Mouse (Mus musculus) stomach, embryonic 15.5 days (tissue): ENCODE measurements around the gene Abcf2. TPM values are rescaled to one million over a fixed set of nuclear protein-coding genes. Genes with fewer than 3 reads are reported as not detected.

ENCODE experiments used
- ATAC-seq: fragments of 200-750 bp; cut with Nextera tagmentation; 2 replicates; pipeline ENCODE4 v1.8.0; 2017; ENCODE audit warnings: low read depth, moderate number of reproducible peaks, moderate TSS enrichment; ENCODE audit not compliant: insufficient read depth, low FRiP score
- H3K27ac ChIP-seq: fragments of 300-500 bp; sonication (generic); 2 replicates; pipeline ENCODE4 v1.5.1; 2015; ENCODE audit warnings: mild to moderate bottlenecking, inconsistent platforms
- H3K27me3 ChIP-seq: fragments of 300-500 bp; sonication (generic); replicated peaks from 2 replicates; pipeline ENCODE4 v1.6.1; 2015; ENCODE audit warnings: inconsistent platforms
- H3K36me3 ChIP-seq: fragments of 300-500 bp; sonication (generic); 2 replicates; pipeline ENCODE4 v1.6.1; 2015; ENCODE audit warnings: inconsistent platforms
- H3K4me1 ChIP-seq: fragments of 300-500 bp; sonication (generic); 2 replicates; pipeline ENCODE4 v1.6.1; 2015; ENCODE audit warnings: inconsistent platforms
- H3K4me2 ChIP-seq: fragments of 300-500 bp; sonication (generic); 2 replicates; pipeline ENCODE4 v1.6.1; 2015; ENCODE audit warnings: mild to moderate bottlenecking, inconsistent platforms
- H3K4me3 ChIP-seq: fragments of 300-500 bp; sonication (generic); replicated peaks from 2 replicates; pipeline ENCODE4 v1.5.1; 2015; ENCODE audit warnings: inconsistent platforms
- H3K9ac ChIP-seq: fragments of 300-500 bp; sonication (generic); 2 replicates; pipeline ENCODE4 v1.6.1; 2015; ENCODE audit warnings: inconsistent platforms
- H3K9me3 ChIP-seq: fragments of 300-500 bp; sonication (generic); 2 replicates; pipeline ENCODE4 v1.6.1; 2016; ENCODE audit warnings: inconsistent platforms
- WGBS: fragments of 180-500 bp; shearing (Covaris S2); methylation state at CpG from one replicate; pipeline ENCODE4 v1.1.7; 2015; 5-methylcytosine and 5-hydroxymethylcytosine counted together
- polyA plus RNA-seq: library from polyadenylated mRNA; unstranded; fragments of >200 nt; fragmentation: Nextera tagmentation; extraction: Ambion mirVana; gene quantifications from 2 replicates; pipeline ENCODE4 v1.2.1, GENCODE M21; 2015

Gene Abcf2
- polyA plus RNA-seq, 1 experiment from 2014 or later, result 85.9 TPM

DNA sequence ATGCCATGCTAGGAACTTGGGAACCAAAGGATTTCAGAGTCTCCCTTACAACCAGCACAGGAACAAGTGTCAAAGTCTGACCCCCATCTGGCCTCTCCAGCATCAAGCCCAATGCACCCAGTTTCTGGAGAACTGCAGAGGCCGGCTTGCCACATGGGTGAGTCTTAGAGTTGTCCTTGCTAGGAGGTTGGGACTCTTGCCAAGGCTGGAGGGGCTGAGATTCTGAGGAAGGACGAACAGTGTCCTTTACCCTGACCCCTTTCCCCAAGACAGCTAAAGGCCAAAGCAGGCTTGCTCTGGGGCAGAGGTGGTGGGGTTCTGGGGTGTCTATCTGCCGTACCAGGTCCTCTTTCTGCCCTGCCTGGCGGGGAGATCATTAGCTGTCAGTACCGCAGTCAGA is 40.8 kb downstream of the Abcf2 start:
- no peak for ATAC-seq
- 79% methylated on average over 5 of the region's 5 CpGs for WGBS

DNA sequence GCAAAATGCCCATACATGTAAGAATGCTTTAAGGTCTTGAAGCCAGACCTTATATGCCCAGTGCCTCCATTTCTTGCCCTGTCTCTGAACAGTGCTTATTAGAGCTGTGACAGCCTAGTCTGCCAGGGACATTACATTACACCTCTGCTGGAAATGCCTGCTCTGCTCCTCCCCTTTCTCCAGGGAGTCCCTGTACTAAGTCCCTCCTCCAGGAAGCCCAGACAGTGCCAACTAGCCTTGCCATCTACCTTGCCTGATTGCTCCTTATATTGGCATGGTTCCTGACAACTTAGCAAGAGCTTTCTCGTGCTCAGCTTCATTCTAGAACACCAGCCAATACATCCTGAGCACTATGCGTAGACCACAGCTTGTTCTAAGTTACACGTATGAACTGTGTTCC is 41.5 kb downstream of the Abcf2 start:
- no peak overlapping the region for H3K9ac ChIP-seq
- no peaks in the 10 kb centered on the region for H3K9me3 ChIP-seq
- H3K4me1 ChIP-seq, result peaks cover 6% of the 10 kb centered on the region
- H3K36me3 ChIP-seq, result no peaks in the 10 kb centered on the region
- H3K4me2 ChIP-seq, result no peak overlapping the region
- ATAC-seq, result no peak
- no peak overlapping the region for H3K4me3 ChIP-seq
- 80% methylated on average over 3 of the region's 3 CpGs for WGBS
- 0 out of 2 replicates have a peak, but pooled peaks cover 3% of the 10 kb centered on the region for H3K27me3 ChIP-seq
- H3K27ac ChIP-seq, result no peak overlapping the region

More for the DNA sequence above, 40.8 kb downstream of the Abcf2 start:
- H3K4me1 ChIP-seq, result peaks cover 13% of the 10 kb centered on the region
- H3K27me3 ChIP-seq, result 0 out of 2 replicates have a peak, but pooled peaks cover 3% of the 10 kb centered on the region
- H3K4me3 ChIP-seq, result no peak overlapping the region
- no peak overlapping the region for H3K9ac ChIP-seq
- H3K4me2 ChIP-seq, result no peak overlapping the region
- no peak overlapping the region for H3K27ac ChIP-seq
- no peaks in the 10 kb centered on the region for H3K9me3 ChIP-seq
- no peaks in the 10 kb centered on the region for H3K36me3 ChIP-seq

DNA sequence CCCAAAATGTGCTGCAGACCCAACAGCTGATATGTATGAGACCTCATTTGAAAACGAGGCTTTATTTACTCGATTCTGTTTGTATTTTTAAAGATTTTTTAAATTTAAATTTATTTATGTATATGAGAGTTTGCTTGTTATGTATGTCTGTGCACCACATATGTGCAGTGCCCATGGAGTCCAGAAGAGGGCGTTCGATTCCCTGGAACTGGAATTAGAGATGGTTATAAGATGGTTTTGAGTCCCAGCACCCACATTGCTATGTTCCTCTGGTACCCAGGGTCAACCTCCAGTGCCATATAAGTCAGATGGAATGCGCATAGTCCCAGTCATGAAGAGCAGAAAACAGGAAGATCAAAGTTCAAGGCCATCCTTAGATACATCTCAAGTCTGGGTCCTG is 43.0 kb downstream of the Abcf2 start:
- Histone ChIP-seq H3K27me3 (peaks cover 10% of the 10 kb centered on the region), H3K27ac (no peak overlapping the region), H3K9me3 (no peaks in the 10 kb centered on the region), H3K4me2 (no peak overlapping the region), H3K4me1 (no peaks in the 10 kb centered on the region), H3K36me3 (no peaks in the 10 kb centered on the region), H3K4me3 (no peak overlapping the region), H3K9ac (no peak overlapping the region)
- no peak for ATAC-seq
- WGBS, result 53% methylated on average over 5 of the region's 5 CpGs

DNA sequence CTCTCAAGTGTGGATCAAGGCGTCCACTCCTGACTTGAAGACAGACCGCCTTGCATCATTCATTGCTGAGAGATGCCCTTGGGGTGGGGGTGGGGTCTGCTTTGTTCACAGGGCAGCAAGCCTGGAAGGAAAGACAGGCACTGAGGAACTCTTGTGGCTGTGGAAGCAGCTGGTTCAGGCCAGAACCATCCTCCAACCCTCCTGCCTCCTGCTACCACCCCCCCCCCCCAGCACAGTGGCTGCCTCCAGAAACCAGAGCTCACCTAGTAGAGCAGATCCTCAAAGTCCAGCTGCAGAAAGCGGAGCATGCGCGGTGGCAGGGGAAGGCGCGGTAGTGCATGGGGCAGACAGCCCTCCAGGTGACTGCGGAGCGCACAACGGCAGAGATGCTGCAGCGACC is 43.9 kb downstream of the Abcf2 start:
- ATAC-seq, result no peak
- H3K4me3 ChIP-seq, result no peak overlapping the region
- H3K9me3 ChIP-seq, result no peaks in the 10 kb centered on the region
- H3K27me3 ChIP-seq, result peaks cover 19% of the 10 kb centered on the region
- H3K36me3 ChIP-seq, result no peaks in the 10 kb centered on the region
- H3K4me2 ChIP-seq, result no peak overlapping the region
- H3K27ac ChIP-seq, result no peak overlapping the region
- H3K4me1 ChIP-seq, result no peaks in the 10 kb centered on the region
- WGBS, result 54% methylated on average over 11 of the region's 11 CpGs
- no peak overlapping the region for H3K9ac ChIP-seq

DNA sequence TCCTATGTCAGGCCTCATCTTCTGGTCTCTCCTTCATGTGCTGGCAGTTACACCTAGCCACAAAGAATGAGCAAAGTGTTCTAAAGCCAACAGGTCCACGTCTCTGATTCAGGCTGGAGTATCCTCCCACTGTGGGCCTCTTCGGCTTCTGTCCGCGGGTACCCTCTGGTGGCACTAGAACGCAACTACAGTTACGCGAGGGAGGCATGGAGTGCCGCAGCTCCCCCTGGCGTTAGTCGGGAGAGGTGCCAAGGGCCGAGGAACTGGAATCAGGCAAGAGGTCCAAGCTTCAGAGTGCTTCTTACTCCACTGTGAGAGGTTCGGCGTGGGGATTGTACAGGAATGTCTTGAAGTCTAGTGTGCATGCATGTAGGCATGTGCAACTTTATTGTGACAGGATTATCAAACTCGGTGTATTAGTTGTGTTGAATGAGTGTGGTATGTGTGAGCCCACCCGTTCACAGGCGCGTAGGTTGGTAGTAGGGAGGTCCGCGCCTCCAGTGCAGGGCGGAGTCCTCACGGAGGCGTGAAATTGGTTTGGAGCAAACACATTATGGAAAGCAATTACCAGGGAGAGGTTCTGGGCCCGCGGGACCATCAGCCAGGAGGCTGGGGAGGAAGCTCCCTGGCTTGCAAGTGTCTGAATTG is 47.1 kb downstream of the Abcf2 start:
- Histone ChIP-seq H3K27ac (no peak overlapping the region), H3K36me3 (no peaks in the 10 kb centered on the region), H3K9ac (no peak overlapping the region), H3K4me2 (no peak overlapping the region), H3K9me3 (no peaks in the 10 kb centered on the region), H3K4me3 (no peak overlapping the region), H3K27me3 (peaks cover 49% of the 10 kb centered on the region), H3K4me1 (peaks cover 15% of the 10 kb centered on the region)
- peak; percentile 43; the same call in 1 of the 2 replicates for ATAC-seq
- WGBS, result 16% methylated on average over 24 of the region's 24 CpGs

DNA sequence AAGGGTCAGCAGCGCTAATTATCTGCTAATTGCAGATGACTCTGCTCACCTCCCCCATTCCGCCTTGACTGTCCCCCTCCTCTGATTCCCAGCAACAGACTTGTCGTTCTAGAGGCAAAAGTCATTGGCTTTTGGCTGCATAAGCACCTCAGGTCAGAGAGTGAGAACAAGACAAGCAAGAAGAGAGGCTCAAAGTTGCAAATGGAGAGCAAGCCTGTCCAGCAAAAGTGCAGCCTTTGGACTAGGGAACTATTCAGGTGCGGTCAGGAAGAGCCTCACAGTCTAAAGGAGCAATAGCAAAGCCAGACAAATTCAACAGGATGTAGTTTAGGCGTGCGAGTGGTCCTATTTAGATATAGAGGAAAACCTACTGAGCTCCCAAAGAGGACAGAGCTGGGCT is 49.5 kb downstream of the Abcf2 start:
- Histone ChIP-seq H3K4me1 (peaks cover 15% of the 10 kb centered on the region), H3K9me3 (no peaks in the 10 kb centered on the region), H3K27ac (no peak overlapping the region), H3K4me3 (no peak overlapping the region), H3K36me3 (no peaks in the 10 kb centered on the region), H3K27me3 (peaks cover 73% of the 10 kb centered on the region), H3K9ac (no peak overlapping the region), H3K4me2 (no peak overlapping the region)
- 15% methylated on average over 6 of the region's 6 CpGs for WGBS
- no peak for ATAC-seq

DNA sequence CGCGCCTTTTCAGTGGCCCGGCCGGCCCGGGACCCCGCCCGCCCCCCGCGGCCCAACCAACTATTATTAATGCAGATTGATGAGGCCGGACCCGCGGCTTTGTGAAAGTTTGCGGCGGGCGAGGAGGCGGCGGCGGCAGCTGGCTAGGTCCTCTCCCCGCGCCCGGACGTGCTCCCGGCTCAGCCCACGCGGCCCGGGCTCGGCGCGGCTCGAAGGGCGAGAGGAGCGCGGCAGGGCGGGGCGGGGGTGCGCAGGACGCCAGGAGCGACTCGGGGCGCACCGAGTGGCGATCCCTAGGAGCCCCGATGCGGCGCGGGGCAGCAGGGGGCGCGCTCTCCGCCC is 50.4 kb downstream of the Abcf2 start, which contains the start of gene Gbx1:
Gene Gbx1 (minus strand): TSS at position 314 of the 342 bp plus-strand sequence.
- under 1% methylated on average over 35 of the region's 49 CpGs for whole genome bisulfite sequencing
- Histone ChIP-seq H3K9me3 (no peaks in the 10 kb centered on the region), H3K9ac (no peak within 1 kb of the TSS; the same call in 1 of the 2 replicates), H3K27me3 (peaks cover 78% of the 10 kb centered on the region), H3K36me3 (no peaks in the 10 kb centered on the region), H3K4me1 (peaks cover 15% of the 10 kb centered on the region), H3K4me2 (peak within 1 kb of the TSS; percentile 90), H3K4me3 (peak within 1 kb of the TSS; percentile 40), H3K27ac (no peak within 1 kb of the TSS)
- ATAC-seq, result peak; percentile 61; the same call in 1 of the 2 replicates

DNA sequence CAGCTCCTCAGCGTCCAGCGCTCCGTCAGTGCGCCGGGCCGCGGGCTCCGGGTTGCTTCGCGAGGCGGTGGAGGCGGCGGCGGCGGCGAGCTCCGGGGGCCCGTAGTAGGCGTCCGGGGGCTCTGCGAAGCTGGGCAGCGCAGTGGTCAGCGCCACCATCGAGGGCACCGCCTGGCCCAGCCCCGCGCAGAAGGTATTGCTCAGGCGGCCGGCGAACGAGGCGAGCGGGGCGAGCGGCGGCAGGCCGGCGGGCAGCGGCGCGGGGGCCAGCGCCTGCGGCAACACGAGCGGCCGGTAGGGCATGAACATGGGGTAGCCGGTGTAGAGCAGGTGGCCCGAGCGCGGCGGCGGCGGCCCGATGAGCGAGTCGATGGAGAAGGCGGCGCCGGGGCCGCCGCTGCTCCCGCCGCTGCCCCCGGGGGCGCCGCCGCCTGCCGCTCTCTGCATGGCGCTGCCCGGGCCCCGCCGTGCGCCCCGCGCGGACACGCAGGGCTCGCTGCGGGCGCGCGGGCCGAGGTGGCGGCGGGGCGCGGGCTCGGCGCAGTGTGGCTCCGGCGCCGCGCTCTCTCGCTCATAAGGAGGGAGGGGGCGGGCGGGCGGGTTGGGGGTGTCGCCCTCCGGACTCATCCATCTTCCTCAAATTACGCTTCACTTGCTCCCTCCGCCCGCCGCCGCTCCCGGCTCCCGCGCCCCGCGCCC is 50.9 kb downstream of the Abcf2 start:
- no peaks in the 10 kb centered on the region for H3K9me3 ChIP-seq
- H3K9ac ChIP-seq, result no peak overlapping the region; the same call in 1 of the 2 replicates
- H3K4me1 ChIP-seq, result peaks cover 15% of the 10 kb centered on the region
- under 1% methylated on average over 79 of the region's 109 CpGs for WGBS
- no peak overlapping the region for H3K27ac ChIP-seq
- H3K4me2 ChIP-seq, result peak overlapping the region; percentile 90
- H3K4me3 ChIP-seq, result peak overlapping the region; percentile 40
- H3K27me3 ChIP-seq, result peaks cover 83% of the 10 kb centered on the region
- ATAC-seq, result peak; percentile 11; the same call in 1 of the 2 replicates
- no peaks in the 10 kb centered on the region for H3K36me3 ChIP-seq

DNA sequence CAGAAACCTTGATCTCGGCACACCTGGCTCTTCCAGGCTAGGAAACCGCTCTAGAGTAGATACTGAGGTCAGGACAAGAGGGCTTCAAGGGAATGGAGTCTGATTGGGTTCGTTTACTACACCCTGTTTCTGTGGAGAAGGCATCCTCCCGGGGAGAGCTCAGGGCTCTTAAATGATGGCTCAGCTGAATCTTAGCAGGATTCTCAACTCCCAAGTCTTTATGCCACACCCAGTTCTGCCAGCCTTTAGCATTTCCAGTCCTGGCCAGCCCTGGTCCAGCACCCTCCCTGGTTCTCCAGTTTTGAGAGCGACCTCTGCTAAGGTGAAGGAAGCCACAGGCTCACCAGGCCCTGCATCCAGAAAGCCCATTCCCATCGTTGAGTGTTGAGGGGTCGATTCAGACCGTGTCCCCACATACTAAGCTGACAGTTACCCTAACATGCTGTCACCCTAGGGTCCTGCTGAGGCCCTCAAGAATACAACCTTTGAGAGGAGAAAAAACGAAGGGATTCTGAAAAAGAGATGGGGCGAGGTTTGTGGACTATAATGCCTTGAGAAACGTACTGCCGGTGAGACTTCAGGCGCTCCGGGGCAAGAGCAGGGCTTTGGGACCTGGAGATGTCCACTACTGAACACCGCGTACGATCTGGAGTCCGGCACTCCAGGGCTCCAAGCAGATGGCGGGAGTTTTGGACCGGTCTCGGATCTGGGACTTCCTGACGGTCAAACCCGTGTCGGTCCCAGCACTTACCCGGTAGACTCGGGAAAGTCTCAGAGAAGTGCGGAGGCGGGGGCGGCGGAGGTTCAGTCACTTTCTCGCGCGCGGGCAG is 51.7 kb downstream of the Abcf2 start:
- no peak for ATAC-seq
- H3K36me3 ChIP-seq, result no peaks in the 10 kb centered on the region
- H3K9me3 ChIP-seq, result no peaks in the 10 kb centered on the region
- H3K27ac ChIP-seq, result no peak overlapping the region
- peaks cover 15% of the 10 kb centered on the region for H3K4me1 ChIP-seq
- 4% methylated on average over 34 of the region's 34 CpGs for WGBS
- no peak overlapping the region for H3K9ac ChIP-seq
- peak overlapping the region; percentile 40 for H3K4me3 ChIP-seq
- peak overlapping the region; percentile 90 for H3K4me2 ChIP-seq
- H3K27me3 ChIP-seq, result peaks cover 85% of the 10 kb centered on the region

DNA sequence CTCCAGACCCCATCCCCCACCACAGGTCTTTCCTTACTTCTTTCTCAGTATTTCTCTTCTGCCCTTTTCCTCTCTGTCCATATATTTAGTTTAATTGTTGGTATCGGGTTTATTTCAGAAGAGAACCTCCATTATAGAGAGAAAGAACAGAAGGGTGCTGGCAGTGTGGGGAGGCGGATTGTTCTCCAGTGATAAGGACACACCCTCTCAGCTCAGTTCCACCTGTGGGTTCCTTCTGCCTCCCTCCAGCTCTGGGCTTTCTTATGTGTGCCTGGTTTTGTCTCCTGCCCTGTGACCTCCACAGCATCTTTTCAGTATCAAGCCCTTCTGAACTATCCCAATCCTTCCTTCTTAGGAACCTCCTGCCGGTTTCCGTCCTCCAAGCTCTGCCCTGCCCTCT is 52.7 kb downstream of the Abcf2 start:
- WGBS, result 22% methylated on average over 4 of the region's 4 CpGs
- H3K27me3 ChIP-seq, result peaks cover 81% of the 10 kb centered on the region

DNA sequence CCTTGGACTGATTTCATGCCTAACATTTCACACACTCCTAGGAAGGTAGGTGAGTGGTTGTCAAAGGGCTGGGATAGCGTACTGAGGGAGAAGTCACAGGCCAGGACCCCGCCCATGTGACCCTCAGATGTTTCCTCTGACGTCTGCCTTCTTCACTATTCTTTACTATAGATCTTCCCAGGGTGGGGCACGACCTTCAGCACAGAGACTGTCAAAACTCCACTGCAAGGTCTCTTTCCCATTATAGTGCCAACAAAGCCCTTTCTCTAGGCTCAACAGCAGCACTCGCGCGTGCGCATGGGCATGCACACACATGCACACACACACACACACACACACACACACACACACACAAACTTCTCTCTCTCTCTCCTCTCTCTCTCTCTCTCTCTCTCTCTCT is 53.5 kb downstream of the Abcf2 start:
- ATAC-seq, result no peak
- Histone ChIP-seq H3K4me3 (no peak overlapping the region), H3K4me2 (no peak overlapping the region), H3K36me3 (no peaks in the 10 kb centered on the region), H3K4me1 (peaks cover 15% of the 10 kb centered on the region), H3K27me3 (peaks cover 78% of the 10 kb centered on the region), H3K9me3 (no peaks in the 10 kb centered on the region), H3K27ac (no peak overlapping the region), H3K9ac (no peak overlapping the region)
- 48% methylated on average over 8 of the region's 8 CpGs for WGBS

More for the DNA sequence above, 52.7 kb downstream of the Abcf2 start:
- H3K27ac ChIP-seq, result no peak overlapping the region
- no peak for ATAC-seq
- H3K4me1 ChIP-seq, result peaks cover 15% of the 10 kb centered on the region
- H3K4me2 ChIP-seq, result no peak overlapping the region
- no peaks in the 10 kb centered on the region for H3K36me3 ChIP-seq
- no peak overlapping the region for H3K4me3 ChIP-seq
- H3K9ac ChIP-seq, result no peak overlapping the region
- no peaks in the 10 kb centered on the region for H3K9me3 ChIP-seq

DNA sequence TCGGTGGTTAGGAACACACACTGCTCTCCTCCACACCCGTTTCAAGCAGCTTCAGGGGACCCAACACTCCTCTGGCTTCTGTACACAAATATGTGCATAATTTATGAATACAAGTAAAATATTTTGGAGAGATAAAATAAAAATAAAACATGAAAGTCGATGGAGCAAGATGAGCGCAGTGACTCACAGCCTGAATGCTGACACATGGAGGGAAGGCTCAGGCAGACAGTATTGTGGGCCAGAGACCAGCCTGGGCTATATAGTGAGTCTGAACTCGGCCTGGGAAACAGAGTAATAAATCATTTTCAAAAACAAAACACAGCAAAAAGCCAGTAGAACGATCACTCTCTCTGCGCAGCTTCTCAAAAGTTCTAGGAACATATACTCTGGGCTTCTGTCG is 55.9 kb downstream of the Abcf2 start:
- H3K4me3 ChIP-seq, result no peak overlapping the region
- no peak for ATAC-seq
- H3K36me3 ChIP-seq, result no peaks in the 10 kb centered on the region
- whole genome bisulfite sequencing, result 52% methylated on average over 8 of the region's 8 CpGs
- no peak overlapping the region for H3K4me2 ChIP-seq
- H3K9ac ChIP-seq, result no peak overlapping the region
- H3K4me1 ChIP-seq, result peaks cover 6% of the 10 kb centered on the region
- peaks cover 58% of the 10 kb centered on the region for H3K27me3 ChIP-seq
- no peak overlapping the region for H3K27ac ChIP-seq
- H3K9me3 ChIP-seq, result no peaks in the 10 kb centered on the region
